Mouse (Mus musculus): ENCODE measurements around the gene Gm21887.
"Not testable (repeated sequence)": the region's sequence is repeated elsewhere in the genome, so short reads cannot be mapped to it uniquely, and the experiment has no call there.

Gene Gm21887

DNA sequence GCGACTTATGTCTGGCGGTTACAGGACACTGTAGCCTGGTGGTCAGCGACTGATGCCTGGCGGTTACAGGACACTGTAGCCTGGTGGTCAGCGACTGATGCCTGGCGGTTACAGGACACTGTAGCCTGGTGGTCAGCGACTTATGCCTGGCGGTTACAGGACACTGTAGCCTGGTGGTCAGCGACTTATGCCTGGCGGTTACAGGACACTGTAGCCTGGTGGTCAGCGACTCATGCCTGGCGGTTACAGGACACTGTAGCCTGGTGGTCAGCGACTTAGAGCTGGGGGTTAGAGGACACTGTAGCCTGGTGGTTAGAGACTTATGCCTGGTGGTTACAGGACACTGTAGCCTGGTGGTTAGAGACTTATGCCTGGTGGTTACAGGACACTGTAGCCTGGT, 4.0 kb downstream of the Gm21887 start:
- DNase-seq (ENCODE audit: low spot score in 2 of 2): not testable (repeated sequence)

DNA sequence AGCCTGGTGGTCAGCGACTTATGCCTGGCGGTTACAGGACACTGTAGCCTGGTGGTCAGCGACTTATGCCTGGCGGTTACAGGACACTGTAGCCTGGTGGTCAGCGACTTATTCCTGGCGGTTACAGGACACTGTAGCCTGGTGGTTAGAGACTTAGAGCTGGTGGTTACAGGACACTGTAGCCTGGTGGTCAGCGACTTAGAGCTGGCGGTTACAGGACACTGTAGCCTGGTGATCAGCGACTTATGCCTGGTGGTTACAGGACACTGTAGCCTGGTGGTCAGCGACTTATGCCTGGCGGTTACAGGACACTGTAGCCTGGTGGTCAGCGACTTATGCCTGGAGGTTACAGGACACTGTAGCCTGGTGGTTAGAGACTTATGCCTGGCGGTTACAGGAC, 4.6 kb downstream of the Gm21887 start:
- not testable (repeated sequence) for DNase-seq (ENCODE audit: low spot score in 2 of 2)

DNA sequence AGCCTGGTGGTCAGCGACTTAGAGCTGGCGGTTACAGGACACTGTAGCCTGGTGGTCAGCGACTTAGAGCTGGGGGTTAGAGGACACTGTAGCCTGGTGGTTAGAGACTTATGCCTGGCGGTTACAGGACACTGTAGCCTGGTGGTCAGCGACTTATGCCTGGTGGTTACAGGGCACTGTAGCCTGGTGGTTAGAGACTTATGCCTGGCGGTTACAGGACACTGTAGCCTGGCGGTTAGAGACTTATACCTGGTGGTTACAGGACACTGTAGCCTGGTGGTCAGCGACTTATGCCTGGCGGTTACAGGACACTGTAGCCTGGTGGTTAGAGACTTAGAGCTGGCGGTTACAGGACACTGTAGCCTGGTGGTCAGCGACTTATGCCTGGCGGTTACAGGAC, 6.4 kb downstream of the Gm21887 start:
- not testable (repeated sequence) for DNase-seq (ENCODE audit: low spot score in 2 of 2)

DNA sequence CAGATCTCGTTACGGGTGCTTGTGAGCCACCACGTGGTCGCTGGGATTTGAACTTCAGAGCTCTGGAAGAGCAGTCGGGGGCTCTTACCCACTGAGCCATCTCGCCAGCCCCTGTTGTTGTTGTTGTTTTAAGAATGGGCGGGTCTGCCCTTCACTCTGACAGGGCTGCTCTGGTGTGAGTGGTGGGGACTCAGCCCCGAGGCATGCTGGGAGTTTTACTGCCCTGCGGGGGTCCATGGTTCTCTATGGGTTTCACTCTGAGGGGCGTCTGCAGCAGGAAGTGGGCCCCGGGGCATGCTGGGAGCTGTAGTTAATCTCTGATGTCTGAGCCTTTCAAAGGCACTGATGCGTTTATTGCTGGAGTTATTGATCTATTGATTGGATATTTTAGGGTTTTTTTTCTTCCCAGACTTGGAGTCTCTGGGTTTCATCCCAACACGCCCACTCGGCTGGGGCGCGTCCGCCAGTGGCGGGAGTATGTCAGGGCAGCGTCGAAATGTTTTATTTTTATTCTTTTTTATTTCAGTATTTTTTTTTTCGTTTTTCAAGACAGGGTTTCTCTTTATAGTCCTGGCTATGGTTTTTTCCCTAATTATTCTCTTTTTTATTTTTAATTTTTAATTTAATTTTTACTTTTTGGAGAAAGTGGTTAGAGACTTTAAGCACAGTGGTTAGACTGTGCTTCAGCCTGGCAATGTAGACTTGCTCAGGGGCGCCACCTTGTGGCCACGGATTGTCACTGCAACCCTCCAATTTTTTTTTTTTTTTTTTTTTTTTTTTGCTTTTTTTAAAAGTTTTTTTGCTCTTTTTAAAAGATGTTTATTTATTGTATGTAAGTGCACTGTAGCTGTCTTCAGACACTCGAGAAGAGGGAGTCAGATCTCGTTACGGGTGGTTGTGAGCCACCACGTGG, 8.1 kb downstream of the Gm21887 start:
- peak; percentile 80 to 87 for DNase-seq (ENCODE audit: low spot score in 2 of 2)

DNA sequence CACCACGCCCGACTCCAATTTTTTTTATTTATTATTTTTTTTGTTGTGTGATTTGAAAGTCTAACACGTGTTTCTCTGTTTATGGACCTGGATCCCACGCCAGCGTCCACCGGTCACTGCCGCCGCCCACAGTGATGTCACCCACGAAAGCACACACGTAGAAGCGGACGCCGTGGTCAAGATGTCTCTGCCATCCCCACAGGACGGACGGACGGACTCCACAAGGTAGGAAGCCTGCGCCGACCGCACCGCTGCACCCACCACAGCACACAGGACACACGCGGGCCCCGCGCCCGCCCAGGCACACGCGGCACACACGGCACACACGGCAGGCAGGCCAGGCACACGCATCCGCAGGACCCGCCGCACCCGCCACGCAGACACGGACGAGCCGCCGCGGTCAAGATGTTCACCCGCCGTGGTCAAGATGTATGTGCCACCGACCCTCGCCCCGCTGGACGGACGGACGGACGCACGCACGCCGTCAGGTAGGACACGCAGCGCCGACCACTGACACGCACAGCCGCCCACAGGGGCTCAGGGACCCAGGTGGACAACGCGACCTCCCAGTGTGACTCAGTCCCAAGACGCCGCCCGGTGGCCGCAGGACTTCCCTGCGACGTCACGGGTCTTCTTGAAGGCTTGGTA, 9.2 kb downstream of the Gm21887 start:
- DNase-seq (ENCODE audit: low spot score in 2 of 2): peak; percentile 78 to 83

DNA sequence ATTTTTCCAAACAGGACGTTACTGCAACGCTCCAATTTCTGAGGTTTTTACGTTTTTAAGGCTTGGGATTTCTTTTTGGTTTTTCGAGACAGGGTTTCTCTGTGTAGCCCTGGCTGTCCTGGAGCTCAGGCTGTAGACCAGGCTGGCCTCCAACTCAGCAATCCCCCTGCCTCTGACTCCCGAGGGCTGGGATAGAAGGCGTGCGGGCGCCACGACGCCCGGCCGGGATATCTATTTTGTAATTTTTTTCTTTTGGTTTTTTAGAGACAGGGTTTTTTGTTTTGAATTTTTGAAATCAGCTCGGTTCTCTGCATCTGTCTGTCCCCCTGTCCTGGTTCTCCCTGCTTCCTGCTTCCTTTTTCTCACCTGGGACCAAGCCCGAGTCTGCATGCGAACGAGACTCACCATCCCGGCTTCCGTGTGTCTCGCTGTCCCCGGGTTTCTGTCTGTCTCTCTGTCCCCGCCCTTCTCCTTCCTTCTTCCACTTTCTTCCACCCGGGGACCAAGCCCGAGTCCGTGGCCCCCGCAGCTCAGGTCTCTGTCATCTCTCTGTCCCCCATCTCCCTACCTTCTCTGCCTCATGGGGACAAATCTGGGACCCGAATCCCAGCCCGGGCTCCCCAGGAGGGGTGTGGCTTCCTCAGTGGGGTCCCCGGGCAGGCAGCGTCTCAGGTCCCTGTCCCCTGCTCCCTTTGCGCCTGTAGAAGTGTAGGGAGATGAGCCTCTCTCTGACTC, 9.9 kb downstream of the Gm21887 start:
- DNase-seq (ENCODE audit: low spot score in 2 of 2): not testable (repeated sequence)

DNA sequence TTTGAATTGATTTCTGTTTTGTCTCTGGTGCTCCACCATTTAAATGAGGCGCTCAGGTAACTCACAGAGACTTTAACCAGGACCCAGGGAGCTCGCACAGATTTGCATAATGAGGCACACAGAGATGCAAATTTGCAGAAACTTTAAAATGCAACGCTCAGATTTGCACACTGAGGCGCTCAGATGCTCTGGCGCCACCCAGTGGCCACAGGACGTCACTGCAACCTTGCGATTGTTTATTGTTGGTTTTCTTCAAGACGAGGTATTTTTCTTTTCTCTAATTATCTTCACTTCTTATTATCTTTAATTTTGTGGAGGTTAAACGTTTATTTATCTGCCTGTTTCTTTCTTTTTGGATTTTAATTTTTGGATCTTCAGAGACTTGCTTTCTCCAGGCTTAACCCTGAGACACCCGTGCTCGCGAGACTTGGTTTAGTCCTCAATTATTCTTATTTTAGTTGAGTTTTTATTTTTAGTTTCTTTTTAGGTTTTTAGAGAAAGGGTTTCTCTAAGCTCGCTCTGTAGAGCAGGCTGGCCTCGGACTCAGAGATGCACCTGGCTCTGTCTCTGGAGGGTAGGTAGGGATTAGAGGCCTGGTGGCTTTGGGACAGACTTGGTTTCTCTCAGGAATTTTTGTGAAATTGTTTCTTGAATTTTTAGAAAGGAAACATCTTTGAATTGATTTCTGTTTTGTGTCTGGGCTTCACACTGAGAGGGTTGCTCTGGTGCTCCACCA, 10.7 kb downstream of the Gm21887 start:
- DNase-seq (ENCODE audit: low spot score in 2 of 2): peak; percentile 92 to 97

DNA sequence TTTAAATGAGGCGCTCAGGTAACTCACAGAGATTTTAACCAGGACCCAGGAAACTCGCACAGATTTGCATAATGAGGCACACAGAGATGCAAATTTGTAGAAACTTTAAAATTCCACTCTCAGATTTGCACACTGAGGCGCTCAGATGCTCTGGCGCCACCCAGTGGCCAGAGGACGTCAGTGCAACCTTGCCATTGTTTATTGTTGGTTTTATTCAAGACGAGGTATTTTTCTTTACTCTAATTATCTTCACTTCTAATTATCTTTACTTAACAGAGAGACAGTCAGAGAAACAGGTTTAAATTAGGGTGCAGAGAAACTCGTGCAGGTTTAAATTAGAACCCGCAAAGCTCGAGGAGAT, 11.2 kb downstream of the Gm21887 start:
- peak; percentile 81 to 86 for DNase-seq (ENCODE audit: low spot score in 2 of 2)

DNA sequence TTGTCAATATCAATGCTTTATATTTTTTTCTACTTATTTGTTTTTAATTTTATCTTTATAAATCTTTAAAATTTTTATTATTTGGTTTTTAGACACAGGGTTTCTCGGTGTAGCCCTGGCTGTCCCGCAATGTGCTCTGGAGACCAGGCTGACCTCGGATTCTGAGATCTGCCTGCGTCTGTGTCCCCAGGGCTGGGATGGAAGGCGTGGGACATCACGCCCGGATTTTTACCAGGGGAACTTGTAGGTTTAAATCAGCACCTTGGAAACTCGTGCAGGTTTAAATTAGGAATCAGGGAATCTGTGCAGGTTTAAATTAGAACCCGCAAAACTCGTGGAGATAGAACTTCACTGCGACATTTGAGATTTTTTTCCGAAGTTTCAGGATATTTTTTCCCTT, 11.7 kb downstream of the Gm21887 start:
- not testable (repeated sequence) for DNase-seq (ENCODE audit: low spot score in 2 of 2)

DNA sequence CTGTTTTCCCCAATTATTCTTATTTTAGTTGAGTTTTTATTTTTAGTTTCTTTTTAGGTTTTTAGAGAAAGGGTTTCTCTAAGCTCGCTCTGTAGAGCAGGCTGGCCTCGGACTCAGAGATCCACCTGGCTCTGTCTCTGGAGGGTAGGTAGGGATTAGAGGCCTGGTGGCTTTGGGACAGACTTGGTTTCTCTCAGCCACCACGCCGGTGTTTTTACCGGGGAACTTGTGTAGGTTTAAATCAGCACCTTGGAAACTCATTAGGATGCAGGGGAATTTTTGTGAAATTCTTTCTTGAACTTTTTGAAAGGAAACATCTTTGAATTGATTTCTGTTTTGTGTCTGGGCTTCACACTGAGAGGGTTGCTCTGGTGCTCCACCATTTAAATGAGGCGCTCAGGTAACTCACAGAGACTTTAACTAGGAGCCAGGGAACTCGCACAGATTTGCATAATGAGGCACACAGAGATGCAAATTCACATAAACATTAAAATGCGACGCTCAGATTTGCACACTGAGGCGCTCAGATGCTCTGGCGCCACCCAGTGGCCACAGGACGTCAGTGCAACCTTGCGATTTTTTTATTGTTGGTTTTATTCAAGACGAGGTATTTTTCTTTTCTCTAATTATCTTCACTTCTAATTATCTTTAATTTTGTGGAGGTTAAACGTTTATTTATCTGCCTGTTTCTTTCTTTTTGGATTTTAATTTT, 12.4 kb downstream of the Gm21887 start:
- not testable (repeated sequence) for DNase-seq (ENCODE audit: low spot score in 2 of 2)
